Mouse (Mus musculus): ENCODE data around the gene Yy1. TPM values are rescaled to one million over a fixed set of nuclear protein-coding genes. Genes with fewer than 3 reads are reported as not detected.

Yy1 gene
- polyA plus RNA-seq, 1 experiment = 10.4 TPM

- no peak for DNase-seq (ENCODE audit: low read depth)
Observed at GRCm38 (mm10) chr12:108768196-108768854, 24.4 kb upstream of the Yy1 start.

GRCm38 (mm10) chr12:108780108-108780877, 12.5 kb upstream of the Yy1 start:
- DNase-seq (ENCODE audit: low read depth) = no peak

- no peak for DNase-seq (ENCODE audit: low read depth)
Observed at GRCm38 (mm10) chr12:108785161-108785560, 7.6 kb upstream of the Yy1 start.

- DNase-seq (ENCODE audit: low read depth) = no peak
Observed at GRCm38 (mm10) chr12:108787329-108787728, 5.4 kb upstream of the Yy1 start.

- DNase-seq (ENCODE audit: low read depth) = no peak
Observed at GRCm38 (mm10) chr12:108792152-108792545, 624 bp upstream of the Yy1 start.

- DNase-seq (ENCODE audit: low read depth) = no peak
Observed at GRCm38 (mm10) chr12:108793453-108793941, 724 bp downstream of the Yy1 start.

- no peak for DNase-seq (ENCODE audit: low read depth)
Observed at GRCm38 (mm10) chr12:108794078-108794711, 1.4 kb downstream of the Yy1 start.

GRCm38 (mm10) chr12:108794979-108795537, 2.3 kb downstream of the Yy1 start:
- no peak for DNase-seq (ENCODE audit: low read depth)

GRCm38 (mm10) chr12:108801613-108802012, 8.8 kb downstream of the Yy1 start:
- no peak for DNase-seq (ENCODE audit: low read depth)

- DNase-seq (ENCODE audit: low read depth) = no peak
Observed at GRCm38 (mm10) chr12:108804388-108804787, 11.6 kb downstream of the Yy1 start.

- no peak for DNase-seq (ENCODE audit: low read depth)
Observed at GRCm38 (mm10) chr12:108808465-108808864, 15.7 kb downstream of the Yy1 start.

GRCm38 (mm10) chr12:108809771-108810170, 17.0 kb downstream of the Yy1 start:
- no peak for DNase-seq (ENCODE audit: low read depth)

GRCm38 (mm10) chr12:108810309-108810708, 17.5 kb downstream of the Yy1 start:
- no peak for DNase-seq (ENCODE audit: low read depth)

GRCm38 (mm10) chr12:108811133-108811532, 18.4 kb downstream of the Yy1 start:
- DNase-seq (ENCODE audit: low read depth) = no peak

GRCm38 (mm10) chr12:108812463-108812862, 19.7 kb downstream of the Yy1 start:
- no peak for DNase-seq (ENCODE audit: low read depth)

GRCm38 (mm10) chr12:108814470-108814869, 21.7 kb downstream of the Yy1 start:
- DNase-seq (ENCODE audit: low read depth) = no peak

- DNase-seq (ENCODE audit: low read depth) = no peak
Observed at GRCm38 (mm10) chr12:108816569-108816968, 23.8 kb downstream of the Yy1 start.

- no peak for DNase-seq (ENCODE audit: low read depth)
Observed at GRCm38 (mm10) chr12:108820461-108820860, 27.7 kb downstream of the Yy1 start.

- no peak for DNase-seq (ENCODE audit: low read depth)
Observed at GRCm38 (mm10) chr12:108823036-108823435, 30.3 kb downstream of the Yy1 start.

GRCm38 (mm10) chr12:108824225-108824874, 31.6 kb downstream of the Yy1 start:
- no peak for DNase-seq (ENCODE audit: low read depth)

- peak; percentile 73 for DNase-seq (ENCODE audit: low read depth)
Observed at GRCm38 (mm10) chr12:108825561-108826224, 32.9 kb downstream of the Yy1 start.
